Mouse (Mus musculus): ENCODE data around the gene Vwa8. TPM values are rescaled to one million over a fixed set of nuclear protein-coding genes. Genes with fewer than 3 reads are reported as not detected.
A peak's percentile ranks its signal among the peaks of the same experiment; 100 is the strongest.

Vwa8 gene
- polyA plus RNA-seq, 1 experiment, result 8.8 TPM

GRCm38 (mm10) chr14:78924755-78925537 is 76.1 kb downstream of the Vwa8 start:
- DNase-seq (ENCODE audit: low read depth), result peak; percentile 26
- TF ChIP-seq CTCF (IDR thresholded peaks at IDR 0.05; ENCODE audit: borderline replicate concordance, extremely low read depth, insufficient read depth, insufficient read length), result no peak
- no peak for TF ChIP-seq POLR2A (IDR thresholded peaks at IDR 0.05; ENCODE audit: borderline replicate concordance, extremely low read depth, insufficient read depth, insufficient read length, poor library complexity, severe bottlenecking)

- DNase-seq (ENCODE audit: low read depth), result peak; percentile 75
- TF ChIP-seq CTCF (IDR thresholded peaks at IDR 0.05; ENCODE audit: borderline replicate concordance, extremely low read depth, insufficient read depth, insufficient read length), result no peak
- no peak for TF ChIP-seq POLR2A (IDR thresholded peaks at IDR 0.05; ENCODE audit: borderline replicate concordance, extremely low read depth, insufficient read depth, insufficient read length, poor library complexity, severe bottlenecking)
These were observed 83.2 kb downstream of the Vwa8 start for GRCm38 (mm10) chr14:78932094-78932493.

- DNase-seq (ENCODE audit: low read depth), result peak; percentile 61
- TF ChIP-seq POLR2A (IDR thresholded peaks at IDR 0.05; ENCODE audit: borderline replicate concordance, extremely low read depth, insufficient read depth, insufficient read length, poor library complexity, severe bottlenecking) (no peak), CTCF (IDR thresholded peaks at IDR 0.05; ENCODE audit: borderline replicate concordance, extremely low read depth, insufficient read depth, insufficient read length) (no peak)
These were observed 84.5 kb downstream of the Vwa8 start for GRCm38 (mm10) chr14:78933399-78933798.

DNA sequence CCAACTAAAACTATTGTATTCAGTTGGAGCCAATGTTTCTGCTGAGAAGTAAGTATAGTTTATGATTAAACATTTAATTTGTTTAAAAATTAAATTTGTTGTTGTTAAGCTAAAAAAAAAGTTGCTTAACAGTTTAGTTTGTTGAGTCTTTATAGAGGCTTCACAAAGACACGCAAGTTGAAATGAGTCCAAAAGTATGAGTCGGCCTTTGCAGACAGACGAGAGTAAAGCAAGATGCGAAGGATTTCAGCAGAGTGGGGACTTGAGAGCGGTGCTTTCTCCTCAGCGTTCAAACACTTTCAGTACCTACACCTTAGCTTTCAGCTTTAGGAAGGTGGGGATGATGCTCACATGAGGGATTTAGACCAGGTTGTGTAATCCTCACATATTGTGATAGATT is 85.7 kb downstream of the Vwa8 start:
- no peak for TF ChIP-seq POLR2A (IDR thresholded peaks at IDR 0.05; ENCODE audit: borderline replicate concordance, extremely low read depth, insufficient read depth, insufficient read length, poor library complexity, severe bottlenecking)
- TF ChIP-seq CTCF (IDR thresholded peaks at IDR 0.05; ENCODE audit: borderline replicate concordance, extremely low read depth, insufficient read depth, insufficient read length), result no peak
- DNase-seq (ENCODE audit: low read depth), result no peak

DNA sequence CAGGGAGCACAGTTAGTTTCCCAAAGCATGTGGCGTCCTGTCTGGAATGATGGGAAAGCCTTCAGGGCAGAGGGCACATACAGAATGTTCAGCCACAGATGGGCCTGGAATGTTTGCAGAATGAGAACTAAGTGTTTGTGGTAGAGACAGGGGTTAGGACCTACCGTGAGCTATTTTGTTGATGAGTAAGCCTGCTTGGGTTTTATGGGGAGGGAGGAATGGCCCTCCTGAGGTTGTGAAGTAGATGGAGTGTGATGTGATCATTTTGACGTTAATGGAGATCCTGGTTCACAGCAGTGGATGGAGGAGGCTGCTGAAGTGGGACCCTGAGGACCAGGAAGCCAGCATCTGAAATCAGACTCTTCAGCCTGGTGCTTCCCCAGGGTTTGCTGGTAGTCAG is 86.9 kb downstream of the Vwa8 start:
- TF ChIP-seq POLR2A (IDR thresholded peaks at IDR 0.05; ENCODE audit: borderline replicate concordance, extremely low read depth, insufficient read depth, insufficient read length, poor library complexity, severe bottlenecking), result no peak
- TF ChIP-seq CTCF (IDR thresholded peaks at IDR 0.05; ENCODE audit: borderline replicate concordance, extremely low read depth, insufficient read depth, insufficient read length), result no peak
- DNase-seq (ENCODE audit: low read depth), result no peak

- DNase-seq (ENCODE audit: low read depth), result peak; percentile 84
- TF ChIP-seq POLR2A (IDR thresholded peaks at IDR 0.05; ENCODE audit: borderline replicate concordance, extremely low read depth, insufficient read depth, insufficient read length, poor library complexity, severe bottlenecking) (no peak), CTCF (IDR thresholded peaks at IDR 0.05; ENCODE audit: borderline replicate concordance, extremely low read depth, insufficient read depth, insufficient read length) (no peak)
These were observed 93.1 kb downstream of the Vwa8 start for GRCm38 (mm10) chr14:78941741-78942475.

- TF ChIP-seq POLR2A (IDR thresholded peaks at IDR 0.05; ENCODE audit: borderline replicate concordance, extremely low read depth, insufficient read depth, insufficient read length, poor library complexity, severe bottlenecking), result no peak
- TF ChIP-seq CTCF (IDR thresholded peaks at IDR 0.05; ENCODE audit: borderline replicate concordance, extremely low read depth, insufficient read depth, insufficient read length), result no peak
- DNase-seq (ENCODE audit: low read depth), result no peak
These were observed 106.9 kb downstream of the Vwa8 start for GRCm38 (mm10) chr14:78955745-78956144.

GRCm38 (mm10) chr14:78970621-78971020 is 121.8 kb downstream of the Vwa8 start:
- TF ChIP-seq POLR2A (IDR thresholded peaks at IDR 0.05; ENCODE audit: borderline replicate concordance, extremely low read depth, insufficient read depth, insufficient read length, poor library complexity, severe bottlenecking) (no peak), CTCF (IDR thresholded peaks at IDR 0.05; ENCODE audit: borderline replicate concordance, extremely low read depth, insufficient read depth, insufficient read length) (no peak)
- no peak for DNase-seq (ENCODE audit: low read depth)

- no peak for DNase-seq (ENCODE audit: low read depth)
These were observed 123.6 kb downstream of the Vwa8 start for GRCm38 (mm10) chr14:78972424-78972823.

DNA sequence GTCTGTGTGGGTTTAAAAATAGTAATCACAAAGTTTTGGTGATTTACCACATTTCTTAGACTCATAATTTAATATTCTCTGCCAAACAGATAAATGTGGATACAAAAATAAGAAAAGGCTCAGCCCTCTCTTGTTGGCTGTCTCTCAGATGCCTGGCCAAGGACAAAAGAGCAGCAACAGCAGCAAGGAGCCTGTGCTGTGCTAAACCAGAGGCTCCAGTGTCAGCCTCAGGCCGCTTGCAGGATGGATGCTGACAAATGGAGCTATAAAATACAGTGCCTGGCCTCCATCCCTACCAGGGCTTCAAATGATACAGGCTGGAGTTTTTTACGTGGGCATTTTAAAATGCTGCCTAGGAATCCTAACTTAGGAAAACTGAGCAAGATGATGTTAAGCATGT is 134.3 kb downstream of the Vwa8 start:
- DNase-seq (ENCODE audit: low read depth), result peak; percentile 23

More at GRCm38 (mm10) chr14:78972424-78972823, 123.6 kb downstream of the Vwa8 start:
- TF ChIP-seq CTCF (IDR thresholded peaks at IDR 0.05; ENCODE audit: borderline replicate concordance, extremely low read depth, insufficient read depth, insufficient read length) (no peak), POLR2A (IDR thresholded peaks at IDR 0.05; ENCODE audit: borderline replicate concordance, extremely low read depth, insufficient read depth, insufficient read length, poor library complexity, severe bottlenecking) (no peak)

GRCm38 (mm10) chr14:78984296-78984695 is 135.4 kb downstream of the Vwa8 start:
- TF ChIP-seq CTCF (IDR thresholded peaks at IDR 0.05; ENCODE audit: borderline replicate concordance, extremely low read depth, insufficient read depth, insufficient read length) (no peak), POLR2A (IDR thresholded peaks at IDR 0.05; ENCODE audit: borderline replicate concordance, extremely low read depth, insufficient read depth, insufficient read length, poor library complexity, severe bottlenecking) (no peak)

More for the DNA sequence above, 134.3 kb downstream of the Vwa8 start:
- TF ChIP-seq POLR2A (IDR thresholded peaks at IDR 0.05; ENCODE audit: borderline replicate concordance, extremely low read depth, insufficient read depth, insufficient read length, poor library complexity, severe bottlenecking) (no peak), CTCF (IDR thresholded peaks at IDR 0.05; ENCODE audit: borderline replicate concordance, extremely low read depth, insufficient read depth, insufficient read length) (no peak)

More at GRCm38 (mm10) chr14:78984296-78984695, 135.4 kb downstream of the Vwa8 start:
- peak; percentile 57 for DNase-seq (ENCODE audit: low read depth)

Data from brain, embryonic 14.5 days (tissue).